Mouse (Mus musculus) urinary bladder, postnatal 25 days (tissue): ENCODE measurements around the gene Rnf220.
A peak's percentile ranks its signal among the peaks of the same experiment; 100 is the strongest.
"Not testable (repeated sequence)": the region's sequence is repeated elsewhere in the genome, so short reads cannot be mapped to it uniquely, and the experiment has no call there.

Experiments
- DNase-seq: peaks from one replicate; pipeline ENCODE4 v3.0.0; 2022; ENCODE audit warnings: low spot score

Gene Rnf220

GRCm38 (mm10) chr4:117267831-117268437 lies 228.9 kb downstream of the Rnf220 start:
- no peak for DNase-seq

GRCm38 (mm10) chr4:117267284-117267683 lies 229.6 kb downstream of the Rnf220 start:
- peak; percentile 66 for DNase-seq

DNA sequence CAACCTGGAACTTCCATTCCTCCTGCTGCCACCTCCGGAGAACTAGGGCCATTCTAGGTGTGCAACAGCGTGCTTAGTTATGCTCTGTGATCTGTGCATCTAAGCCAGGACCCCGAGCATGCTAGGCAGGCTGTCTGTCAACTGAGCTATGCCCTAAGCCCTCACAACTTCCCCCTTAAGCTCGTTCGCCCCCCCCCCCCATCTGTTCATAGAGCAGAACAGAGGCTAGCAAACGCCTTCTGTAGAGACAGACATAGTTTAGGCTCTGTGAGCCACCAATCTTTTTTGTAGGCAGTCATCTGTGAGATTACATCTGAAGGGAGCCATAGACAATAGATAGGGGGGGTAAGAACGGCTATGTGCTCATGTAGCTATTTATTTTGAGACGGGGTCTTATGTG lies 233.9 kb downstream of the Rnf220 start:
- no peak for DNase-seq

- DNase-seq, result no peak
These were observed 234.5 kb downstream of the Rnf220 start for GRCm38 (mm10) chr4:117262101-117262913.

- DNase-seq, result no peak
These were observed 235.6 kb downstream of the Rnf220 start for GRCm38 (mm10) chr4:117261222-117261621.

GRCm38 (mm10) chr4:117259909-117260308 lies 236.9 kb downstream of the Rnf220 start:
- not testable (repeated sequence) for DNase-seq

DNA sequence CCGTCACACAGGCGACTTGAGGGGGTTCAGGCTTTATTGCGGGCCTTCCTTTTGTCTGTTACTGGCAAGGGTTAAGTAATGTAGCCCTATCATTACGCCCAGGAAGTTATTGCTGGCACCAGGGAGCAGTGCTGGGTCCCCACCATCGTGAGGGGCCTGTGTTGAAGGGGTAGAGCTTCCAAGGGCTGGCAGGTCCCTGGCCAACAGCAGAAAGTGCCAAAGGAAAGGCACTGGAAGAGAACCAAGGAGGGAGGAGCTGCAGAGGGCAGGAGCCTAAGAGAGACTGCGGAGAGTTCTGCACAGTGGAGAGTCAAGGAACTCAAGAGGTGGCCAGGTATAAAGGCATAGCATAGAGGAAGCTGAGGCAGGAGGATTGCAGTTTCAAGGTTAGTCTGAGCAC lies 242.2 kb downstream of the Rnf220 start:
- DNase-seq, result no peak

- no peak for DNase-seq
These were observed 242.7 kb downstream of the Rnf220 start for GRCm38 (mm10) chr4:117254017-117254627.

DNA sequence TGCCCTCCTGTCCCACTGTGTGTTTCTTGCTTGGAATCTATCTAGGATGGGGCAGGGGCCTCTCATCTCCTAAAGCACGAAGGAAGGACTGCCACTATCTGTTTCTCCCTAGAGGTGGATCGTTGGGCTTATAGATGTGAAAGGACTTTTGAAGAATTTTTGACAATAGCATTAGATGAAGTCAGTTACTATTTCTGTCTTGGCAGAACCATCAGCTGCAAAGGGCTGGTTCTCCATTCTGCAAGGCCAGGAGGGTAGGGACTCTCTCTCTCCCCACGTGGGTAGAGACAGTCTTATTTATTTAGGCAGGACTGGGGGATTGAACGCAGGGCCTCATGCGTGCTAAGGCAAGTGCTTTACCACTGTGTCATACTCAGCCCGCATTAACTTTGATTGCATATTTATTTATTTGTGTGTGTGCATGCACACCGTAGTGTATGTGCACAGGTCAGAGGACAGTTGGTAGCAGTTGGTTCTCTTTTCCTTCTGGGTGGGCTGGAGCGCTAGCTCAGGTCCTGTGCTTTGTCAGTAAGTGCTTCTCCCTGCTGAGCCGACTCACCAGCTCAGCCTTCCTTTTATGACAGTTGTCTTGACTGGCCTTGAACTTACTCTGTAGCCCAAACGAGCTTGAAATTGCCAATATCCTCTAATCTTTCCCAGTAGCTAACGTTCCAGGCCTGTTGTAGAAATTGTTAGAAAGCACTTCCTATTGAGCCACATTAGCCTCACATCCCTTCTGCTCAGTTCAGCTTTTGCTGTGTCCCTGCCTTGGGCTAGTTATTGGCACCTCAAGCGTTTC lies 243.4 kb downstream of the Rnf220 start:
- no peak for DNase-seq

GRCm38 (mm10) chr4:117252755-117253154 lies 244.1 kb downstream of the Rnf220 start:
- DNase-seq, result no peak

DNA sequence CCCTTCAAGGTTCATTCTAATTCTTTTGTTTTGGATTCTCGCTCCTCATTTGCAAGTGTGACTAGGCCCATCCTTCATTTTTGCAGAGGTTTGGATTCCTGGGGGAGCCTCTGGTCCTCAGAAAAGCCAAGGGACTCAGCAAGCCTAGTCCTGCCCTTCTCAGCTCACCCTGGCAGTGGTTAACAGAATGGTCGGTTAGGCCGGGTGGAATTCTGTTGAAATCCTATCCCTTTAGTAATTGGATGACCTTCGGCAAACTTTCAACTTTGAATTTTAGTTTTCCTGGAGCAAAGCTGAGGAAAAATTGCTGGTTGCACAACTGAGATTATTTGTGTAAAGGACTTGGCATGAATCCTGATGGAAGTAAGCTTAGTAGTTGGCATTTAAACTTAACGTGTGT lies 244.5 kb downstream of the Rnf220 start:
- DNase-seq, result no peak

- DNase-seq, result peak; percentile 87
These were observed 245.0 kb downstream of the Rnf220 start, which contains the start of the genes Tmem53 and Armh1 for GRCm38 (mm10) chr4:117251801-117252316. Tmem53 (plus strand) TSS chr4:117251951. Armh1 (minus strand) TSS chr4:117252125.

DNA sequence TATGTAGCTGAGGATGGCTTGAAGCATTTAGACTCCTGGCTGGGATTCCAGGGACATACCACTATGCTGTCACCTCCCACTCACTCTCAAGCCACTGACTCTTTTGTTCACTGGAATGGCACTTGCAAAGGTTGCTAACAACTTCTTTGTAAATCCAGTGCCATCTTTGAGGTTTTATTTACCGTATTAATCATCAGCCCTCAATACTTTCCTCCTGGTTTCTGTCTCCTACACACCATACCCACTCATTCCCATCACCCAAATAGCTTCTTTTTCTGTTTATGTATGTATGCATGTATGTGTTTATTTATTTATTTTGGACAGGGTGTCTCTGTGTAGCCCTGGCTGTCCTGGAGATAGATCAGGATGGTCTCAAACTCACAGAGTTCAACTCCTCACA lies 245.9 kb downstream of the Rnf220 start:
- no peak for DNase-seq

DNA sequence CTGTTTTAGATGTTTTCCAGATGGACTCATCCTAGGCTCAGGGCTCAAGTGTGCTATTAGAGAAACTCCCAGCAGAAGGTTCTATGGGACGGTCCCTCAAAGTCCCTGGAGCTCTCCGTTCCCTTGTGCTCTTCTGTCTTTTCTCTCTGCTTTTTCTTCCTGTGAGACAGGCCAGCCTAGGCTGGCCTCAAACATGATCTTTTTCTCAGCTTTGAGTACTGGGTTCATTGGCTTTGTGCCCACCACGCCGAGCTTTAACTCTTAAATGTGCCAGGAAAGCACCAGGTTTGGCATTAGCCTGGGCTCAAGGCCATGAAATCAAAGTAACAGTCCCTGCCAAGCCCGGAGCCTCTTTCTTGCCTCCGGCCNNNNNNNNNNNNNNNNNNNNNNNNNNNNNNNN lies 256.0 kb downstream of the Rnf220 start:
- no peak for DNase-seq

- DNase-seq, result no peak
These were observed 257.7 kb downstream of the Rnf220 start for GRCm38 (mm10) chr4:117239153-117239552.

DNA sequence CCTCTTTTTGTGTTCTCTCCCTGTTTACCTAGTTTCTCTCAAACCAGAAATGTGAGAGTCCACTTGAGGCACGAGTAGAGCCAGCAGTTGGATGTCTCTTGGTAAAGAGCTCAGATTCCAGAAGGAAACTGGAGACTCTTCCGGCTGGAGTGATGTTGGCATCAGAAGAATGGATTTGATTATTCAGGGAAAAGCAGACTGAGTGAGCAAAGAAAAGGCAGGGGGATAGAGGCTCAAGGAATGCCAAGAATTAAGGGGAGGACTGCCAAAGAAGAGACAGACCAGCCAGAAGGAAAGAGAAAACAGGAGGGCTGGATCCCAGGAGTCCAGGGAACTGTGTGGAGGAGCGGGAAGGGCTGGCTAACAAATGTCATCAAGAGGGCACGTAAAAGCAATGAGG lies 261.0 kb downstream of the Rnf220 start:
- no peak for DNase-seq

DNA sequence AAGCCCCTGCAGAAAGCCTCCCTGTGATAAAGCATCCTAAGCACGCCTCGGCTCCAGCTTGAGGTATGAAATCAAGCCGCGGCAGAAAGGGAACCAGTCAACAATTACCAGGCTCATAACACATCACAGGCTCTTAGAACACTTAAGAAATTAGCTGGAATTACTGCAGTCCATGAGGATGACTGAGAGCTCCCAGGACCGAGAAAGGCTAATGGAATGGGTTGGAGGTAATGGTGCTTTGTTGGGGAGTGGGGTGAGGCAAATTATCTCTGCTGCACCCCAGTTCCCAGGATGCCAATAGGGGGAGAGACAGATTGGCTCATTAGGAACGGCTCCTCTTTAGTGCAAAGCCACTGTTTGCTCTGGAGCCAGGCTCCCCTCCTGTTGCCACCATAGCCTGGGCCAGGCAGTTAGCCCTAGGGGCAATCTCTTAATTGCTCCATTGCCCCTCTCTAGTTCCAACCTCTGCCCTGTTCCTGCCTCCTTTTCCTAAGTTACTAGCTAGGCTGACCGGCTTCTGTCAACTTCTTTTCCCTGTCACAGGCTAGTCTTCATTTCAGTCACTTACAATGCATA lies 262.6 kb downstream of the Rnf220 start:
- no peak for DNase-seq

- no peak for DNase-seq
These were observed 265.6 kb downstream of the Rnf220 start for GRCm38 (mm10) chr4:117231208-117231607.

GRCm38 (mm10) chr4:117230331-117230730 lies 266.5 kb downstream of the Rnf220 start:
- no peak for DNase-seq

- DNase-seq, result peak; percentile 23
These were observed 267.3 kb downstream of the Rnf220 start for GRCm38 (mm10) chr4:117229590-117229989.

DNA sequence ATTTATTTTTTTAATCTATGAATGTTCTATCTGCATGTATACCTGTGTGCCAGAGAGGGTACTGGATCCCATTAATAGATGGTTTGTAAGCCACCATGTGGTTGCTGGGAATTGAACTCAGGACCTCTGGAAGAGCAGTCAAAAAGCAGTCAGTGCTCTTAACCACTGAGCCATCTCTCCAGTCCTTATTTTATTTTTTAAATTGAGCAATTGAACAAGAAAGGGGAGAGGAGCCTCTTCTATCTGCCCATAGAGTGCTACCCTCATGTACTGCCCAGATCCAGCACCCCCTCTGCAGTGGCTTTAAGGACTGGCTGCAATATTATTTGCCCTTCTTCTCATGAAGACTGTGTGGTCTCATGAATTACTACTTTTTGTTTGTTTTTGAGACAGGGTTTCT lies 271.6 kb downstream of the Rnf220 start:
- DNase-seq, result no peak

DNA sequence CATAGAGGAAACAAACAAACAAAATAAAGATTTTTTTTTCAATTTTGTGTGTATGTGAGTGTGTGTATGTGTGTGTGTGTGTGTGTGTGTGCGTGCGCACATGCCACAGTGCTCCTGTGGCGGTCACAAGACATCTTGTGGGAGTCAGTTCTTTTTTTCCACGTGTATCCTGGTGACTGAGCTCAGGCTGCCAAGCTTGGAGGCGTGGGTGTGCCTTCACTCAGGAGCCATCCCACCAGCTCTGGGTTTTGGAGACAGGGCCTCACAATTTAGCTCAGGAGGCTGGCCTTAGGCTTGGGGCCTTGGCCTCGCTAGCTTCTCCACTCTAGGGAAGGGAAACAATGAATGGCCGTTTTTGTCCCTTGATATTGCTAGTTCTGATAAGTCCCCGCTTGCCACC lies 272.7 kb downstream of the Rnf220 start:
- no peak for DNase-seq
